Mouse (Mus musculus) CD4-positive helper T cell, adult 2 months (primary cell): Measurements from ENCODE around the gene Nmt1.

Experiments
- DNase-seq: peaks from one replicate; pipeline ENCODE4 v3.0.0-alpha.2; 2012; ENCODE audit warnings: low read depth, missing footprints, low spot score

The Nmt1 gene

GRCm38 (mm10) chr11:103043982-103044381 is 16.0 kb downstream of the Nmt1 start:
- no peak for DNase-seq

- DNase-seq: no peak
Measured at GRCm38 (mm10) chr11:103046286-103046685, 18.3 kb downstream of the Nmt1 start.

GRCm38 (mm10) chr11:103049611-103050010 is 21.6 kb downstream of the Nmt1 start:
- DNase-seq: no peak

GRCm38 (mm10) chr11:103050153-103050552 is 22.2 kb downstream of the Nmt1 start:
- no peak for DNase-seq

- no peak for DNase-seq
Measured at GRCm38 (mm10) chr11:103051249-103051691, 23.3 kb downstream of the Nmt1 start.

GRCm38 (mm10) chr11:103052078-103052477 is 24.1 kb downstream of the Nmt1 start:
- no peak for DNase-seq

GRCm38 (mm10) chr11:103053191-103054076 is 25.4 kb downstream of the Nmt1 start:
- DNase-seq: no peak

- DNase-seq: peak; percentile 73
Measured at GRCm38 (mm10) chr11:103054798-103055197, 26.8 kb downstream of the Nmt1 start.

GRCm38 (mm10) chr11:103056636-103057035 is 28.6 kb downstream of the Nmt1 start:
- DNase-seq: no peak

- no peak for DNase-seq
Measured at GRCm38 (mm10) chr11:103058499-103059085, 30.6 kb downstream of the Nmt1 start.

GRCm38 (mm10) chr11:103066191-103067050 is 38.4 kb downstream of the Nmt1 start:
- DNase-seq: no peak

GRCm38 (mm10) chr11:103067051-103067361 is 39.0 kb downstream of the Nmt1 start:
- no peak for DNase-seq

- DNase-seq: no peak
Measured at GRCm38 (mm10) chr11:103067457-103068001, 39.5 kb downstream of the Nmt1 start.

- no peak for DNase-seq
Measured at GRCm38 (mm10) chr11:103068272-103068671, 40.3 kb downstream of the Nmt1 start.

- DNase-seq: no peak
Measured at GRCm38 (mm10) chr11:103068884-103069283, 40.9 kb downstream of the Nmt1 start.

GRCm38 (mm10) chr11:103069731-103070130 is 41.7 kb downstream of the Nmt1 start:
- DNase-seq: no peak

GRCm38 (mm10) chr11:103070322-103070880 is 42.4 kb downstream of the Nmt1 start:
- no peak for DNase-seq

GRCm38 (mm10) chr11:103073671-103074070 is 45.7 kb downstream of the Nmt1 start:
- DNase-seq: no peak

GRCm38 (mm10) chr11:103074121-103074650 is 46.2 kb downstream of the Nmt1 start:
- no peak for DNase-seq

- no peak for DNase-seq
Measured at GRCm38 (mm10) chr11:103074796-103075323, 46.9 kb downstream of the Nmt1 start.

- no peak for DNase-seq
Measured at GRCm38 (mm10) chr11:103076010-103076409, 48.0 kb downstream of the Nmt1 start.
